Mouse (Mus musculus): ENCODE results near the gene Ip6k1. TPM values are rescaled to one million over a fixed set of nuclear protein-coding genes. Genes with fewer than 3 reads are reported as not detected.
A peak's percentile ranks its signal among the peaks of the same experiment; 100 is the strongest.
"Not testable (repeated sequence)": the region's sequence is repeated elsewhere in the genome, so short reads cannot be mapped to it uniquely, and the experiment has no call there.

The Ip6k1 gene
- total RNA-seq, 2 experiments from 2014 or later = 172 to 174 TPM

DNA sequence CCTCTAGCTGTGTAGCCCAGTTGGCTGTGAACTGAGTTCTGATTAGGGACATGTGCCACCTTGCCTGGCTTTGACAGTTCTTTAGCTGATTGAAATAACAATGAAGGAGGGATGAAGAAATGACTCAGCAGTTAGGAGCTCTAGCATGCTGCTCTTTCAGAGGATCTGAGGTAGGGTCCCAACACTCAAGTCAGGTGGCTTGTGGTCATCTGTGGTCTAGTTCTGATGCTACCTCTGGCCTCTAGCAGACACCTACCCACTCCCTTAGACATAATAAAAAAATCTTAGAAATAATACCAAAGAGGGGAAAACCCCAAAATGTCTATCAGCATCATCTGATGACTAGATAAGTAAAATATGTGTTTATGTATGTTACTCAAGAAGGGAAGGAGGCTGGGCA, 8.1 kb downstream of the Ip6k1 start:
- intact Hi-C loops (cut with DNase I) = no loop called here
- no peak for DNase-seq (ENCODE audit: extremely low spot score in 1 of 2, low spot score in 2 of 2)

DNA sequence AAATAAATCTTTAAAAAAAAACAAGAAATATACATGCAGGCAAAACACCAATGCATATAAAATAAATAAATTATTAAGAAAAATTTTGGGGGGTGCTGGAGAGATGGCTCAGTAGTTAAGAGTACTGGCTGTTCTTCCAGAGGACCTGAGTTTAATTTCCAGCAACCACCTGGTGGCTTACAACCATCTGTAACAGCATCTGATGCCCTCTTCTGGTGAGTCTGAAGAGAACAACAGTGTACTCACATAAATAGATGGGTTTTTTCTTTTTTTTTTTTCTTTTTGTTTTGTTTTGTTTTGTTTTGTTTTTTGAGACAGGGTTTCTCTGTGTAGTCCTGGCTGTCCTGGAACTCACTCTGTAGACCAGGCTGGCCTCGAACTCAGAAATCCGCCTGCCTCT, 11.3 kb downstream of the Ip6k1 start:
- intact Hi-C loops (cut with DNase I) = not testable (repeated sequence)

GRCm38 (mm10) chr9:108017127-108017526, 14.8 kb downstream of the Ip6k1 start:
- intact Hi-C loops (cut with DNase I) = no loop called here
- no peak for DNase-seq (ENCODE audit: extremely low spot score in 1 of 2, low spot score in 2 of 2)

More for the DNA sequence above, 11.3 kb downstream of the Ip6k1 start:
- DNase-seq (ENCODE audit: extremely low spot score in 1 of 2, low spot score in 2 of 2) = not testable (repeated sequence)

- DNase-seq (ENCODE audit: extremely low spot score in 1 of 2, low spot score in 2 of 2) = no peak
- intact Hi-C loops (cut with DNase I) = no loop called here
These were observed 18.4 kb downstream of the Ip6k1 start for GRCm38 (mm10) chr9:108020741-108021140.

GRCm38 (mm10) chr9:108023216-108023615, 20.9 kb downstream of the Ip6k1 start:
- DNase-seq (ENCODE audit: extremely low spot score in 1 of 2, low spot score in 2 of 2) = no peak
- intact Hi-C loops (cut with DNase I) = no loop called here

- intact Hi-C loops (cut with DNase I) = no loop called here
- DNase-seq (ENCODE audit: extremely low spot score in 1 of 2, low spot score in 2 of 2) = no peak
These were observed 24.3 kb downstream of the Ip6k1 start for GRCm38 (mm10) chr9:108026584-108026983.

DNA sequence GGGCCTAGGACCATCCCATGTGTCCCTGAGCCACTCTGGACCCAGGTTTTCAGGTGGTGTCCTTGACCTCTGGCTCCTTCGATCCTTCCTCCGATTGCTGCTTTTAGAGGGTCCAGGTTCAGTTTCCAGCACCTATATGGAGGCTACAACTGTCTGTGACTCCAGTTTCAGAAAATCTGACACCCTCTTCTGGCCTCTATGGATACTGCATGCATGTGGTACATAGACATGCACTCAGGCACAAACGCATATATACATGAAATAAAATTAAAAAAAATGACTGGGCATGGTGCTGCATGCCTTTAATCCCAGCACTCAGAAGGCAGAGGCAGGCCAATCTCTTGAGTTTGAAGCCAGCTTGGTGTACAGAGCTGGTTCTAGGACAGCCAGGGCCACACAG, 25.6 kb downstream of the Ip6k1 start:
- intact Hi-C loops (cut with DNase I) = no loop called here
- DNase-seq (ENCODE audit: extremely low spot score in 1 of 2, low spot score in 2 of 2) = no peak

- intact Hi-C loops (cut with DNase I) = no loop called here
- DNase-seq (ENCODE audit: extremely low spot score in 1 of 2, low spot score in 2 of 2) = no peak
These were observed 29.8 kb downstream of the Ip6k1 start for GRCm38 (mm10) chr9:108032126-108032525.

- intact Hi-C loops (cut with DNase I) = no loop called here
- DNase-seq (ENCODE audit: extremely low spot score in 1 of 2, low spot score in 2 of 2) = no peak
These were observed 33.2 kb downstream of the Ip6k1 start for GRCm38 (mm10) chr9:108035331-108036156.

- DNase-seq (ENCODE audit: extremely low spot score in 1 of 2, low spot score in 2 of 2) = no peak
- intact Hi-C loops (cut with DNase I) = loop anchor here (5.0 kb wide), 1 partner anchor 143 kb away; no protein-coding TSS in a partner anchor
These were observed 42.6 kb downstream of the Ip6k1 start for GRCm38 (mm10) chr9:108044751-108045492.

DNA sequence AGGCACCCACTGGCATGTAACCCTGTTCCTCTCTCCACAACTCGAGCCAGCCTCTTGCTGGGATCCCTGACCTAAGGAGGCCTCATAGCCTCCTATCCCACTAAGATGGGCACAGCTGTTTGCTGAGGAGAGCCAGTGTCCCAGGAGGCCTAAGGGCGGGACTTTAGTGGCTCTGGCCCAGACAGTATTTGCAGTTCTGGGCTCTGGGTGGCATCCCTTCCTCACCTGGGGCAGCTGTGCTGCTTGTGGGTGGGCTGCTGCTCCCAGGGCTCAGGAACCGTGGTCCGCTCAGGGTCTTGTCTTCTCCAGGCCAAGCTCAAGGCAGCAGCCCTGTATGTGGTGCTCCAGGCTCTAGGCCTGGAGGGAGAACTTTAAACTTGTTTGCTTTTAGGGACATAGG, 44.3 kb downstream of the Ip6k1 start:
- DNase-seq (ENCODE audit: extremely low spot score in 1 of 2, low spot score in 2 of 2) = no peak
- intact Hi-C loops (cut with DNase I) = loop anchor here (5.0 kb wide), 1 partner anchor 144 kb away; no protein-coding TSS in a partner anchor

GRCm38 (mm10) chr9:108047601-108048565, 45.6 kb downstream of the Ip6k1 start:
- intact Hi-C loops (cut with DNase I) = loop anchor here (5.0 kb wide), 1 partner anchor 146 kb away; no protein-coding TSS in a partner anchor
- no peak for DNase-seq (ENCODE audit: extremely low spot score in 1 of 2, low spot score in 2 of 2)

GRCm38 (mm10) chr9:108048566-108048955, 46.3 kb downstream of the Ip6k1 start:
- intact Hi-C loops (cut with DNase I) = loop anchor here (5.0 kb wide), 1 partner anchor 146 kb away; no protein-coding TSS in a partner anchor
- no peak for DNase-seq (ENCODE audit: extremely low spot score in 1 of 2, low spot score in 2 of 2)

- intact Hi-C loops (cut with DNase I) = loop anchor here (5.0 kb wide), 1 partner anchor 147 kb away; no protein-coding TSS in a partner anchor
These were observed 46.7 kb downstream of the Ip6k1 start, which contains the start of gene Gmppb for GRCm38 (mm10) chr9:108049016-108049455. Gene Gmppb (plus strand): TSS chr9:108049242.

GRCm38 (mm10) chr9:108049561-108050251, 47.4 kb downstream of the Ip6k1 start:
- no peak for DNase-seq (ENCODE audit: extremely low spot score in 1 of 2, low spot score in 2 of 2)
- intact Hi-C loops (cut with DNase I) = loop anchor here (5.0 kb wide), 2 partner anchors 87 to 147 kb away; no protein-coding TSS in a partner anchor

More at GRCm38 (mm10) chr9:108049016-108049455, 46.7 kb downstream of the Ip6k1 start, which contains the start of gene Gmppb:
- peak; percentile 97 to 98 for DNase-seq (ENCODE audit: extremely low spot score in 1 of 2, low spot score in 2 of 2)

GRCm38 (mm10) chr9:108051184-108051930, 49.1 kb downstream of the Ip6k1 start:
- intact Hi-C loops (cut with DNase I) = loop anchor here (5.0 kb wide), 1 partner anchor 89 kb away; no protein-coding TSS in a partner anchor
- DNase-seq (ENCODE audit: extremely low spot score in 1 of 2, low spot score in 2 of 2) = no peak

- DNase-seq (ENCODE audit: extremely low spot score in 1 of 2, low spot score in 2 of 2) = no peak
- intact Hi-C loops (cut with DNase I) = loop anchor here (5.0 kb wide), 1 partner anchor 90 kb away; no protein-coding TSS in a partner anchor
These were observed 49.6 kb downstream of the Ip6k1 start for GRCm38 (mm10) chr9:108051931-108052220.

Measured in left cerebral cortex, postnatal 10 days (tissue).